Mouse (Mus musculus) myocyte (in vitro differentiated cells): Measurements from ENCODE around the gene Tmtc4.

Experiments used
- CEBPB ChIP-seq: IDR thresholded peaks from 2 replicates; pipeline ENCODE4 v1.6.1; 2011; ENCODE audit warnings: mild to moderate bottlenecking, moderate library complexity; ENCODE audit not compliant: poor library complexity, insufficient read depth, severe bottlenecking
- E2F4 ChIP-seq: IDR thresholded peaks from one replicate; pipeline ENCODE4 v1.6.1; 2011; ENCODE audit warnings: mild to moderate bottlenecking, control low read depth, moderate library complexity; ENCODE audit not compliant: insufficient read depth
- MAX ChIP-seq: IDR thresholded peaks from one replicate; pipeline ENCODE4 v1.6.1; 2011; ENCODE audit warnings: low read depth, mild to moderate bottlenecking, control low read depth
- MYOD1 ChIP-seq, 3 experiments: IDR thresholded peaks; one replicate each; pipeline ENCODE4 v1.6.1; 2011; ENCODE audit warnings: control low read depth in 2 of 3, low read depth in 2 of 3, mild to moderate bottlenecking in 2 of 3, moderate library complexity in 1 of 3; ENCODE audit not compliant: insufficient read length in 2 of 3, control insufficient read depth in 1 of 3
- MYOG ChIP-seq, 3 experiments: IDR thresholded peaks; one replicate each; pipeline ENCODE4 v1.6.1; 2011; ENCODE audit warnings: control low read depth in 2 of 3, low read depth in 2 of 3, mild to moderate bottlenecking in 2 of 3; ENCODE audit not compliant: insufficient read length in 2 of 3, control insufficient read depth in 1 of 3, insufficient read depth in 1 of 3
- POLR2A ChIP-seq: IDR thresholded peaks from one replicate; pipeline ENCODE4 v1.6.1; 2011; ENCODE audit warnings: low read depth, mild to moderate bottlenecking, control low read depth, moderate library complexity; ENCODE audit not compliant: insufficient read length
- POLR2AphosphoS2 ChIP-seq: IDR thresholded peaks from one replicate; pipeline ENCODE4 v1.6.1; 2011; ENCODE audit warnings: low read depth, control low read depth; ENCODE audit not compliant: insufficient read length
- TCF12 ChIP-seq: IDR thresholded peaks from one replicate; pipeline ENCODE4 v1.6.1; 2011; ENCODE audit warnings: mild to moderate bottlenecking, control low read depth; ENCODE audit not compliant: poor library complexity, insufficient read depth, severe bottlenecking
- USF1 ChIP-seq: IDR thresholded peaks from one replicate; pipeline ENCODE4 v1.6.1; 2011; ENCODE audit warnings: low read depth, mild to moderate bottlenecking, control low read depth, moderate library complexity

- TF ChIP-seq POLR2A: no peak
- no peak for TF ChIP-seq USF1
- TF ChIP-seq MYOG (IDR thresholded peaks at IDR 0.05; ENCODE audit: control insufficient read depth in 1 of 3, insufficient read depth in 1 of 3, insufficient read length in 2 of 3, low read depth in 2 of 3): no peak
- no peak for TF ChIP-seq CEBPB
- no peak for TF ChIP-seq TCF12
- TF ChIP-seq MAX: no peak
- no peak for TF ChIP-seq MYOD1 (IDR thresholded peaks at IDR 0.05; ENCODE audit: control insufficient read depth in 1 of 3, insufficient read length in 2 of 3, low read depth in 2 of 3)
- TF ChIP-seq E2F4: no peak
- no peak for TF ChIP-seq POLR2AphosphoS2
These were observed 6.6 kb downstream of the Tmtc4 start for GRCm38 (mm10) chr14:122977056-122977796.
